Comparison of ENCODE assay signal across 8 mouse cellular contexts in genomic region chr1:126993061-126993640, GRCm38 (mm10).
DNase-seq lines count a peak whose midpoint lies in the region; ATAC-seq and TF ChIP-seq lines count a peak whose summit lies in the region.

No protein-coding gene starts in this region.

- peak; percentile 35; the same call in 1 of the 2 replicates for ATAC-seq in embryonic facial prominence, embryonic 11.5 days (replicated peaks; ENCODE audit: insufficient number of reproducible peaks, low FRiP score, low TSS enrichment, low read depth)
- ATAC-seq in hindbrain, embryonic 15.5 days (ENCODE audit: low FRiP score, low read depth) = peak; percentile 68; the same call in 1 of the 2 replicates
- ATAC-seq in midbrain, embryonic 16.5 days = peak; percentile 74

- H3K9me3 ChIP-seq in embryonic facial prominence, embryonic 11.5 days (replicated peaks; ENCODE audit: control insufficient read depth, low read length) = no peaks in the 10 kb centered on the region
- no peaks in the 10 kb centered on the region for H3K9me3 ChIP-seq in hindbrain, embryonic 15.5 days
- no peaks in the 10 kb centered on the region for H3K9me3 ChIP-seq in midbrain, embryonic 16.5 days (replicated peaks; ENCODE audit: control insufficient read depth, low read length, poor library complexity, severe bottlenecking)

- intact Hi-C loops in gastrocnemius, adult 2 months (cut with DNase I) = no loop called here
- intact Hi-C loops in left cerebral cortex, postnatal 25 days (cut with DNase I) = loop anchor here (5.0 kb wide), 1 partner anchor 1386 kb away; no protein-coding TSS in a partner anchor

- no peaks in the 10 kb centered on the region for H3K27me3 ChIP-seq in embryonic facial prominence, embryonic 11.5 days (ENCODE audit: control insufficient read depth, insufficient read depth, low read length)
- no peaks in the 10 kb centered on the region for H3K27me3 ChIP-seq in hindbrain, embryonic 15.5 days
- no peaks in the 10 kb centered on the region for H3K27me3 ChIP-seq in midbrain, embryonic 16.5 days (ENCODE audit: control insufficient read depth, insufficient read depth, low read depth, low read length)

- H3K4me2 ChIP-seq in embryonic facial prominence, embryonic 11.5 days (ENCODE audit: low read depth, low read length) = no peak overlapping the region
- no peak overlapping the region for H3K4me2 ChIP-seq in hindbrain, embryonic 15.5 days
- no peak overlapping the region for H3K4me2 ChIP-seq in midbrain, embryonic 16.5 days (ENCODE audit: low read length)

- H3K27ac ChIP-seq in gastrocnemius, adult 2 months = no peak overlapping the region
- no peak overlapping the region for H3K27ac ChIP-seq in embryonic facial prominence, embryonic 11.5 days (replicated peaks; ENCODE audit: low read depth, low read length)
- no peak overlapping the region for H3K27ac ChIP-seq in hindbrain, embryonic 15.5 days (replicated peaks)
- no peak overlapping the region for H3K27ac ChIP-seq in midbrain, embryonic 16.5 days (ENCODE audit: low read length)

- no peak overlapping the region for H3K9ac ChIP-seq in embryonic facial prominence, embryonic 11.5 days (replicated peaks; ENCODE audit: low read length)
- no peak overlapping the region for H3K9ac ChIP-seq in hindbrain, embryonic 15.5 days
- H3K9ac ChIP-seq in midbrain, embryonic 16.5 days (ENCODE audit: low read depth, low read length) = no peak overlapping the region

- H3K4me3 ChIP-seq in gastrocnemius, adult 2 months = no peak overlapping the region
- no peak overlapping the region for H3K4me3 ChIP-seq in embryonic facial prominence, embryonic 11.5 days (ENCODE audit: low read depth, low read length)
- H3K4me3 ChIP-seq in hindbrain, embryonic 15.5 days = no peak overlapping the region
- no peak overlapping the region for H3K4me3 ChIP-seq in midbrain, embryonic 16.5 days (ENCODE audit: low read depth, low read length)

- TF ChIP-seq CTCF in gastrocnemius, adult 2 months (IDR thresholded peaks at IDR 0.05) = peak; percentile 77

- no peaks in the 10 kb centered on the region for H3K4me1 ChIP-seq in embryonic facial prominence, embryonic 11.5 days (ENCODE audit: control insufficient read depth, insufficient read depth, low read length)
- H3K4me1 ChIP-seq in hindbrain, embryonic 15.5 days (replicated peaks) = 0 out of 2 replicates have a peak, but pooled peaks cover 5% of the 10 kb centered on the region
- no peaks in the 10 kb centered on the region for H3K4me1 ChIP-seq in midbrain, embryonic 16.5 days (ENCODE audit: control insufficient read depth, insufficient read depth, low read length)

- WGBS in embryonic facial prominence, embryonic 11.5 days = 77% methylated on average over 1 of the region's 1 CpGs
- WGBS in hindbrain, embryonic 15.5 days = 66% methylated on average over 1 of the region's 1 CpGs
- WGBS in midbrain, embryonic 16.5 days = 66% methylated on average over 1 of the region's 1 CpGs

- DNase-seq in gastrocnemius, adult 2 months = no peak
- DNase-seq in gastrocnemius, postnatal 25 days = no peak
- DNase-seq in NIH3T3 (ENCODE audit: low read depth) = peak; percentile 69
- DNase-seq in embryonic facial prominence, embryonic 11.5 days (ENCODE audit: low spot score) = peak; percentile 84
- peak; percentile 57 to 67 for DNase-seq in left cerebral cortex, postnatal 25 days (ENCODE audit: low spot score in 2 of 2)
- DNase-seq in T-cell, adult 2 months (ENCODE audit: low spot score) = no peak

- H3K36me3 ChIP-seq in embryonic facial prominence, embryonic 11.5 days (replicated peaks; ENCODE audit: control insufficient read depth, insufficient read depth, low read depth, low read length) = no peaks in the 10 kb centered on the region
- no peaks in the 10 kb centered on the region for H3K36me3 ChIP-seq in hindbrain, embryonic 15.5 days
- no peaks in the 10 kb centered on the region for H3K36me3 ChIP-seq in midbrain, embryonic 16.5 days (ENCODE audit: control insufficient read depth, insufficient read depth, low read length)

Comparison
In these comparisons a context has a peak if more than half of its experiments do, and no peak if none do; other contexts are left out.
1. DNase-seq: peak in NIH3T3 (single experiment), embryonic facial prominence, embryonic 11.5 days (single experiment) and left cerebral cortex, postnatal 25 days (2 of 2); none in gastrocnemius, adult 2 months (single experiment), gastrocnemius, postnatal 25 days (single experiment) and T-cell, adult 2 months (single experiment).
2. Peak in every context shown above with its lines, with median percentiles within 50 percentile points of each other: ATAC-seq.